Mouse (Mus musculus): ENCODE data around the gene Fbxl7.

GRCm38 (mm10) chr15:26732366-26732765 lies 163.0 kb downstream of the Fbxl7 start:
- TF ChIP-seq CTCF (IDR thresholded peaks at IDR 0.05; ENCODE audit: low read depth, low read length) (no peak), TAL1 (conservative IDR thresholded peaks at IDR 0.05; ENCODE audit: low read depth, low read length) (no peak)

All from G1E (cell line).